Mouse (Mus musculus) left cerebral cortex, postnatal 10 days (tissue): Measurements from ENCODE around the gene Ypel4. TPM values are rescaled to one million over a fixed set of nuclear protein-coding genes. Genes with fewer than 3 reads are reported as not detected.

Experiments used
- DNase-seq, 2 experiments: peaks; one replicate each; pipeline ENCODE4 v3.0.0; 2021 to 2022; ENCODE audit warnings: low spot score in 2 of 2, mixed read lengths in 1 of 2; ENCODE audit errors: extremely low spot score in 1 of 2
- intact Hi-C: fragments of 180-260 bp; cut with DNase I; formaldehyde crosslinking; loops from one replicate; pipeline ENCODE4 v1.15.1; 2025
- total RNA-seq, 2 experiments: library from RNA; stranded (reverse); gene quantifications; 2 replicates each; pipeline ENCODE4 v1.2.3; 2021

Ypel4 gene
- 10 to 100 TPM; 21.9 to 23.2 TPM for total RNA-seq

- peak in 1 of 2 experiments; percentile 64 for DNase-seq
- intact Hi-C loops, result loop anchor here (10.0 kb wide), 1 partner anchor 311 kb away; the partner anchor contains the start of gene Tnks1bp1
These were observed at the start of gene Ypel4 for GRCm38 (mm10) chr2:84733579-84734300. TSS of gene Ypel4 (plus strand) at chr2:84734058.

GRCm38 (mm10) chr2:84688080-84688844, 45.6 kb upstream of the Ypel4 start:
- DNase-seq, result no peak
- intact Hi-C loops, result no loop called here

GRCm38 (mm10) chr2:84690050-84690449, 43.8 kb upstream of the Ypel4 start:
- DNase-seq, result no peak
- intact Hi-C loops, result no loop called here

GRCm38 (mm10) chr2:84695007-84695695, 38.7 kb upstream of the Ypel4 start:
- no peak for DNase-seq
- intact Hi-C loops, result no loop called here

- intact Hi-C loops, result no loop called here
- no peak for DNase-seq
These were observed 30.4 kb upstream of the Ypel4 start for GRCm38 (mm10) chr2:84703497-84703896.

GRCm38 (mm10) chr2:84704329-84704728, 29.5 kb upstream of the Ypel4 start:
- intact Hi-C loops, result no loop called here
- DNase-seq, result no peak

- no peak for DNase-seq
- intact Hi-C loops, result no loop called here
These were observed 28.6 kb upstream of the Ypel4 start for GRCm38 (mm10) chr2:84705295-84705694.

GRCm38 (mm10) chr2:84707523-84707922, 26.3 kb upstream of the Ypel4 start:
- intact Hi-C loops, result no loop called here
- DNase-seq, result no peak

- DNase-seq, result no peak
- intact Hi-C loops, result no loop called here
These were observed 22.0 kb upstream of the Ypel4 start for GRCm38 (mm10) chr2:84711898-84712297.

- intact Hi-C loops, result no loop called here
- DNase-seq, result no peak
These were observed 19.4 kb upstream of the Ypel4 start for GRCm38 (mm10) chr2:84714422-84714810.

- peak; percentile 98 to 100 for DNase-seq
These were observed 18.9 kb upstream of the Ypel4 start, which contains the start of gene Zdhhc5 for GRCm38 (mm10) chr2:84714811-84715561. TSS of gene Zdhhc5 (minus strand) at chr2:84715180.

GRCm38 (mm10) chr2:84715562-84716361, 18.1 kb upstream of the Ypel4 start:
- intact Hi-C loops, result no loop called here
- DNase-seq, result peak; percentile 87 to 93

More at GRCm38 (mm10) chr2:84714811-84715561, 18.9 kb upstream of the Ypel4 start, which contains the start of gene Zdhhc5:
- intact Hi-C loops, result no loop called here

- no peak for DNase-seq
- intact Hi-C loops, result no loop called here
These were observed 17.2 kb upstream of the Ypel4 start for GRCm38 (mm10) chr2:84716423-84717355.

GRCm38 (mm10) chr2:84717357-84717756, 16.5 kb upstream of the Ypel4 start:
- DNase-seq, result no peak
- intact Hi-C loops, result no loop called here

GRCm38 (mm10) chr2:84720718-84721117, 13.1 kb upstream of the Ypel4 start:
- DNase-seq, result no peak
- intact Hi-C loops, result no loop called here

GRCm38 (mm10) chr2:84721182-84721581, 12.7 kb upstream of the Ypel4 start:
- intact Hi-C loops, result no loop called here
- no peak for DNase-seq

- intact Hi-C loops, result no loop called here
- no peak for DNase-seq
These were observed 10.0 kb upstream of the Ypel4 start for GRCm38 (mm10) chr2:84723856-84724255.
